Mouse (Mus musculus): ENCODE results near the gene Myl3. TPM values are rescaled to one million over a fixed set of nuclear protein-coding genes. Genes with fewer than 3 reads are reported as not detected.
A peak's percentile ranks its signal among the peaks of the same experiment; 100 is the strongest.

The Myl3 gene
- polyA plus RNA-seq, 1 experiment, result not detected

DNA sequence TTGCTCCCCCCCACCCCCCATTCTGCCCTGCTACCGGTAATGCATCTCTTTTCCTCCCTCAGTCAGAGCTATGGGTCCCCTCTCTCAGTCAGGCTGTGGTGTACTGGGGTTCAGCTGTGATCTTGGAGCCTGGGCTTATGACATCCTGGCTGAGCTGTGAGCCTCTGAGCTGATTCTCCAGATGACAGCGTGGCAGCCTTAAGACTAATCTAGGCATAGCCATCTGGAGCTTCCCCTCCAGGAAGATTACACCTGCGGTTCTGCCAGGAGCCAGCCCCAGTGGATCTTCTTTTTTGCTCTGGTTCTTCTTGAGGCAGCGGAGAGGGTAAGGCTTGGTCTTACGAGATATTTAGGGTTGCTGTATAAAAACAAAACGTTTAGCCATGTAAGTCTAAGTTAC, 29.7 kb upstream of the Myl3 start:
- Histone ChIP-seq H3K36me3 (ENCODE audit: control insufficient read depth, insufficient read depth) (peaks cover 13% of the 10 kb centered on the region), H3K27me3 (ENCODE audit: control insufficient read depth, insufficient read depth, insufficient read length) (no peaks in the 10 kb centered on the region), H3K79me2 (ENCODE audit: control insufficient read depth, insufficient read depth) (no peaks in the 10 kb centered on the region)

DNA sequence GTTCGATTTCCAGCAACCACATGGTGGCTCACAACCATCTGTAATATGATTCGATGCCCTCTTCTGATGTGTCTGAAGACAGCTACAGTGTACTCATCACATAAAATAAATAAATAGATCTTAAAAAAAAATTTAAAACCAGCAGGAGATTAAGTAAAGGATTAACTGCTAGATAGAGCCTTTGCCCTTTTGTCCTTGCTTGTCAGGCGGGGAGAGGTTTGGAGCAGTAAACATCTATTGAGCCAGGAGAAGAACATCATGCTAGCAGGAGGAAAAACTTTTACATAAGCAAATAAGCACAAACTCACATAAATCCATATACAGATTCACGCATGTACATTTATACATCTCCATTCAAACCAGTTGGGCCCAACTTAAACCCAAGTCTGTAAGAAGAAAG, 29.1 kb upstream of the Myl3 start:
- H3K4me3 ChIP-seq (ENCODE audit: insufficient read depth, poor library complexity, severe bottlenecking), result no peak overlapping the region
- no peak overlapping the region for H3ac ChIP-seq (ENCODE audit: control insufficient read depth, insufficient read length, low read depth)
- no peaks in the 10 kb centered on the region for H3K27me3 ChIP-seq (ENCODE audit: control insufficient read depth, insufficient read depth, insufficient read length)
- TF ChIP-seq FOSL1 (IDR thresholded peaks at IDR 0.05; ENCODE audit: insufficient read depth, low read length, poor library complexity, severe bottlenecking), result no peak
- no peak for TF ChIP-seq MAX (IDR thresholded peaks at IDR 0.05)
- TF ChIP-seq CEBPB (IDR thresholded peaks at IDR 0.05; ENCODE audit: low read depth), result no peak
- TF ChIP-seq MYOD1 (IDR thresholded peaks at IDR 0.05; ENCODE audit: control insufficient read depth, insufficient read length, low read depth), result no peak
- no peak for TF ChIP-seq MYOG (IDR thresholded peaks at IDR 0.05; ENCODE audit: control insufficient read depth, extremely low read depth, insufficient read length)
- no peak for TF ChIP-seq CTCF (IDR thresholded peaks at IDR 0.05; ENCODE audit: control insufficient read depth, insufficient read depth, insufficient read length)
- no peaks in the 10 kb centered on the region for H3K79me2 ChIP-seq (ENCODE audit: control insufficient read depth, insufficient read depth)
- H3K79me3 ChIP-seq (ENCODE audit: low read depth), result no peaks in the 10 kb centered on the region
- peaks cover 13% of the 10 kb centered on the region for H3K36me3 ChIP-seq (ENCODE audit: control insufficient read depth, insufficient read depth)

More for the DNA sequence above, 29.7 kb upstream of the Myl3 start:
- TF ChIP-seq FOSL1 (IDR thresholded peaks at IDR 0.05; ENCODE audit: insufficient read depth, low read length, poor library complexity, severe bottlenecking), result no peak
- TF ChIP-seq MAX (IDR thresholded peaks at IDR 0.05), result no peak
- TF ChIP-seq MYOG (IDR thresholded peaks at IDR 0.05; ENCODE audit: control insufficient read depth, extremely low read depth, insufficient read length), result no peak
- TF ChIP-seq CEBPB (IDR thresholded peaks at IDR 0.05; ENCODE audit: low read depth), result no peak
- no peak for TF ChIP-seq USF1 (IDR thresholded peaks at IDR 0.05; ENCODE audit: low read depth)
- TF ChIP-seq MYOD1 (IDR thresholded peaks at IDR 0.05; ENCODE audit: control insufficient read depth, insufficient read length, low read depth), result no peak
- TF ChIP-seq CTCF (IDR thresholded peaks at IDR 0.05; ENCODE audit: control insufficient read depth, insufficient read depth, insufficient read length), result no peak
- no peak overlapping the region for H3K4me3 ChIP-seq (ENCODE audit: insufficient read depth, poor library complexity, severe bottlenecking)
- no peak overlapping the region for H3ac ChIP-seq (ENCODE audit: control insufficient read depth, insufficient read length, low read depth)
- H3K79me3 ChIP-seq (ENCODE audit: low read depth), result no peaks in the 10 kb centered on the region

DNA sequence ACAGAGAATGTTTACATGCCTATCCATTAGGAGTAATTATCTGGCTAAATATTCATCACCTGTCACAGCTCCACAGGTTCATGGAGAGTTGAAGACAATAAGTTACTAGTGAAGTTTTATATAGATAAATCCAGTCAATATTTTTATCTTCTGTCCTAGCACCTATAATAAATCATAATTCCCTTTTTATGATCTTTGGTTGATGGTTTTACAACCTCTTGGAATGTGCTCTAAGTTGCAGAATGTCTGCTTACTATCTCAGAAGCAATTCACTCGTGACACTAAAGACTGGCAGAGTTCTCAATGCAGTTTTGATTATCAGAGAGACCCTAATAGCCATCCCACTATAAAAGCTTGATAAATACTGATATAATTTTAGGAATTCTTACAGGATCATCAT, 28.3 kb upstream of the Myl3 start:
- Histone ChIP-seq H3K36me3 (ENCODE audit: control insufficient read depth, insufficient read depth) (peaks cover 13% of the 10 kb centered on the region), H3K27me3 (ENCODE audit: control insufficient read depth, insufficient read depth, insufficient read length) (no peaks in the 10 kb centered on the region), H3K79me2 (ENCODE audit: control insufficient read depth, insufficient read depth) (no peaks in the 10 kb centered on the region), H3K4me3 (ENCODE audit: insufficient read depth, poor library complexity, severe bottlenecking) (no peak overlapping the region), H3K79me3 (ENCODE audit: low read depth) (no peaks in the 10 kb centered on the region), H3ac (ENCODE audit: control insufficient read depth, insufficient read length, low read depth) (no peak overlapping the region)
- TF ChIP-seq FOSL1 (IDR thresholded peaks at IDR 0.05; ENCODE audit: insufficient read depth, low read length, poor library complexity, severe bottlenecking), result no peak
- TF ChIP-seq CTCF (IDR thresholded peaks at IDR 0.05; ENCODE audit: control insufficient read depth, insufficient read depth, insufficient read length), result no peak
- TF ChIP-seq MYOD1 (IDR thresholded peaks at IDR 0.05; ENCODE audit: control insufficient read depth, insufficient read length, low read depth), result no peak
- TF ChIP-seq MYOG (IDR thresholded peaks at IDR 0.05; ENCODE audit: control insufficient read depth, extremely low read depth, insufficient read length), result no peak
- TF ChIP-seq CEBPB (IDR thresholded peaks at IDR 0.05; ENCODE audit: low read depth), result no peak
- TF ChIP-seq MAX (IDR thresholded peaks at IDR 0.05), result no peak
- TF ChIP-seq USF1 (IDR thresholded peaks at IDR 0.05; ENCODE audit: low read depth), result no peak

DNA sequence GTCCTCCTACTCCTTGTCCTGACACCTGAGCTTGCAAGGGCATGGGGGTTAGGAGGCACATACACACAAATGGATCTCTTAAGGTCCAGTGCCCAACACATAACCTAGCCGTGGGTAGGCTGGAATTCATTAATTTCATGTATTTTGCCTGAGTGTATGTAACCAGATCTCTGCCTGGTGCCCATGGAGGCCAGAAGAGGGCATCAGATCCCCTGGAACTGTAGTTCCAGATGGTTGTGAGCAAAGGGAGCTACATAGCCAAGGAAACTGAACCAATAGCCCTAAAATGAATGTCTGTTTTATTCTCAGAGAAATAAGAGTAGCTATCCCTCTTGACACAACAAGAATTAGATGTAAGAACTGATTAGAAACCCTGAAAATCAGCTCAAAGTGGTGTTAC, 26.2 kb upstream of the Myl3 start:
- H3K4me3 ChIP-seq (ENCODE audit: insufficient read depth, poor library complexity, severe bottlenecking), result no peak overlapping the region
- H3K79me3 ChIP-seq (ENCODE audit: low read depth), result no peaks in the 10 kb centered on the region
- no peak for TF ChIP-seq FOSL1 (IDR thresholded peaks at IDR 0.05; ENCODE audit: insufficient read depth, low read length, poor library complexity, severe bottlenecking)
- H3ac ChIP-seq (ENCODE audit: control insufficient read depth, insufficient read length, low read depth), result no peak overlapping the region
- H3K79me2 ChIP-seq (ENCODE audit: control insufficient read depth, insufficient read depth), result no peaks in the 10 kb centered on the region
- no peaks in the 10 kb centered on the region for H3K27me3 ChIP-seq (ENCODE audit: control insufficient read depth, insufficient read depth, insufficient read length)
- H3K36me3 ChIP-seq (ENCODE audit: control insufficient read depth, insufficient read depth), result peaks cover 13% of the 10 kb centered on the region

DNA sequence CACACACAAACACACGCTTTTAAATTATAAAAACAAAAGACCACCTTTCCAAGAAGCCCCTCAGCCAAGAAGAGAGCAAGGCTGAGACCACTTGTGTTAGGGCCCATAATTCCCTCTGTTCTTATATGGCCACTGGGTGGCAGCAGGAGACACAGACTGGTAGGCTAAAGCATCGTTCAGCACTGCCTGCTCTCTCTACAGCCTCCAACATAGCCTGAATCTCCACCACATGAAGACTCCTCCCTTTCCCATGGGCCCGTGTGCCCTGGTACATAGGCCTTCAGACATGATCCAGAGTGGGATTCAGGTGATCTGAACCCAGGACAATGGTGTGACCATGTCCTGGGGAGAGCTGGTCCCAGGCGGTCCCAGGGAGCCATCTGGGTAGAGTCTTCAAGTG, 24.9 kb upstream of the Myl3 start:
- TF ChIP-seq MYOG (IDR thresholded peaks at IDR 0.05; ENCODE audit: control insufficient read depth, extremely low read depth, insufficient read length) (no peak), CTCF (IDR thresholded peaks at IDR 0.05; ENCODE audit: control insufficient read depth, insufficient read depth, insufficient read length) (peak; percentile 71), MAX (IDR thresholded peaks at IDR 0.05) (no peak), FOSL1 (IDR thresholded peaks at IDR 0.05; ENCODE audit: insufficient read depth, low read length, poor library complexity, severe bottlenecking) (no peak), CEBPB (IDR thresholded peaks at IDR 0.05; ENCODE audit: low read depth) (no peak), MYOD1 (IDR thresholded peaks at IDR 0.05; ENCODE audit: control insufficient read depth, insufficient read length, low read depth) (no peak), USF1 (IDR thresholded peaks at IDR 0.05; ENCODE audit: low read depth) (no peak)
- H3K4me3 ChIP-seq (ENCODE audit: insufficient read depth, poor library complexity, severe bottlenecking), result no peak overlapping the region

DNA sequence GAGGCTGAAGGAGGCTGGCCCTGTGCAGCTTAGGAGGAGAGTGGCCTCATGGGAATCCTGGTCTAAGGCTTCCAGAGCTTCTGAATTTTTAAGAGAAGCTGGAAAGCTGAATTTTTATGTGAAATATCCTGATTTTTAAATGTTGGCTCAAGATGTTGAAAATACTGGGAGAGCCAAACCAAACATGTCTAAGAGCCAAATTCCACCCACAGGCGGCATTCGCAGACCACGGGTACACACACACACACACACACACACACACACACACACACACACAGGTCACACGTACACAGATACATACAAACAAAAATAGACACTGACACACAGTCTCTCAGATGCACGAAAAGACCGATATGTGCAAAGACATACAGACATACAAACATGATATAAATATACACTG, 23.6 kb upstream of the Myl3 start:
- Histone ChIP-seq H3K79me2 (ENCODE audit: control insufficient read depth, insufficient read depth) (no peaks in the 10 kb centered on the region), H3K27me3 (ENCODE audit: control insufficient read depth, insufficient read depth, insufficient read length) (no peaks in the 10 kb centered on the region), H3ac (ENCODE audit: control insufficient read depth, insufficient read length, low read depth) (no peak overlapping the region), H3K36me3 (ENCODE audit: control insufficient read depth, insufficient read depth) (peaks cover 7% of the 10 kb centered on the region), H3K79me3 (ENCODE audit: low read depth) (no peaks in the 10 kb centered on the region), H3K4me3 (ENCODE audit: insufficient read depth, poor library complexity, severe bottlenecking) (no peak overlapping the region)
- TF ChIP-seq FOSL1 (IDR thresholded peaks at IDR 0.05; ENCODE audit: insufficient read depth, low read length, poor library complexity, severe bottlenecking) (no peak), MYOD1 (IDR thresholded peaks at IDR 0.05; ENCODE audit: control insufficient read depth, insufficient read length, low read depth) (no peak), USF1 (IDR thresholded peaks at IDR 0.05; ENCODE audit: low read depth) (no peak), MAX (IDR thresholded peaks at IDR 0.05) (no peak), CTCF (IDR thresholded peaks at IDR 0.05; ENCODE audit: control insufficient read depth, insufficient read depth, insufficient read length) (no peak), CEBPB (IDR thresholded peaks at IDR 0.05; ENCODE audit: low read depth) (no peak), MYOG (IDR thresholded peaks at IDR 0.05; ENCODE audit: control insufficient read depth, extremely low read depth, insufficient read length) (no peak)

More for the DNA sequence above, 24.9 kb upstream of the Myl3 start:
- Histone ChIP-seq H3K79me3 (ENCODE audit: low read depth) (no peaks in the 10 kb centered on the region), H3K27me3 (ENCODE audit: control insufficient read depth, insufficient read depth, insufficient read length) (no peaks in the 10 kb centered on the region), H3K79me2 (ENCODE audit: control insufficient read depth, insufficient read depth) (no peaks in the 10 kb centered on the region), H3K36me3 (ENCODE audit: control insufficient read depth, insufficient read depth) (peaks cover 13% of the 10 kb centered on the region), H3ac (ENCODE audit: control insufficient read depth, insufficient read length, low read depth) (no peak overlapping the region)

All from C2C12 (cell line).